ENCODE assay signal across 9 mouse cellular contexts in genomic region chr4:155562725-155563399, GRCm38 (mm10). TPM values are rescaled to one million over a fixed set of nuclear protein-coding genes. Genes with fewer than 3 reads are reported as not detected.
A peak's percentile ranks its signal among the peaks of the same experiment; 100 is the strongest.
DNase-seq lines count a peak whose midpoint lies in the region; ATAC-seq and TF ChIP-seq lines count a peak whose summit lies in the region.
"Had no signal": no experiment of that assay in that cellular context is flagged by ENCODE, and none has a peak within 500 bp of the region (broad histone marks: within the 10 kb centered on the region; RNA-seq: fewer than 3 reads in every experiment).

No protein-coding gene starts in this region.

- peak overlapping the region; percentile 58 for H3K9ac ChIP-seq in limb, embryonic 13.5 days
- H3K9ac ChIP-seq in midbrain, embryonic 15.5 days, result peak overlapping the region; percentile 64; the same call in 1 of the 2 replicates
- peak overlapping the region; percentile 51; the same call in 1 of the 2 replicates for H3K9ac ChIP-seq in stomach, postnatal 0 days (ENCODE audit: low read length)

- H3K27ac ChIP-seq in limb, embryonic 13.5 days, result peak overlapping the region; percentile 88
- H3K27ac ChIP-seq in midbrain, embryonic 15.5 days, result peak overlapping the region; percentile 89
- H3K27ac ChIP-seq in stomach, postnatal 0 days (replicated peaks), result peak overlapping the region; percentile 76

- peak overlapping the region; percentile 65 for H3K4me3 ChIP-seq in limb, embryonic 13.5 days
- peak overlapping the region; percentile 73 for H3K4me3 ChIP-seq in midbrain, embryonic 15.5 days
- peak overlapping the region; percentile 24 for H3K4me3 ChIP-seq in stomach, postnatal 0 days (ENCODE audit: low read depth, low read length)

- peak overlapping the region; percentile 66 for H3K4me2 ChIP-seq in limb, embryonic 13.5 days (replicated peaks)
- H3K4me2 ChIP-seq in midbrain, embryonic 15.5 days, result peak overlapping the region; percentile 83
- peak overlapping the region; percentile 85 for H3K4me2 ChIP-seq in stomach, postnatal 0 days (replicated peaks; ENCODE audit: low read depth)

- H3K9me3 ChIP-seq in limb, embryonic 13.5 days, result no peaks in the 10 kb centered on the region
- no peaks in the 10 kb centered on the region for H3K9me3 ChIP-seq in midbrain, embryonic 15.5 days
- no peaks in the 10 kb centered on the region for H3K9me3 ChIP-seq in stomach, postnatal 0 days (ENCODE audit: control insufficient read depth, low read length)

- TF ChIP-seq EP300 in stomach, postnatal 0 days (optimal IDR thresholded peaks at IDR 0.05), result no peak

- WGBS in limb, embryonic 13.5 days, result 3% methylated on average over 19 of the region's 19 CpGs
- 2% methylated on average over 19 of the region's 19 CpGs for WGBS in midbrain, embryonic 15.5 days
- 2% methylated on average over 18 of the region's 19 CpGs for WGBS in stomach, postnatal 0 days

- peak; percentile 35 for DNase-seq in left cerebral cortex, adult 11 months (ENCODE audit: low spot score)
- DNase-seq in left cerebral cortex, adult 18-20 months (ENCODE audit: low spot score in 2 of 2), result no peak
- peak; percentile 58 for DNase-seq in embryo, embryonic 9.5 days (ENCODE audit: extremely low spot score)
- peak; percentile 98 for DNase-seq in heart, adult 11 months
- peak; percentile 70 for DNase-seq in kidney, adult 11 months
- peak; percentile 61 for DNase-seq in stomach, postnatal 0 days (ENCODE audit: low spot score)

- H3K36me3 ChIP-seq in limb, embryonic 13.5 days, result peaks cover 35% of the 10 kb centered on the region
- peaks cover 24% of the 10 kb centered on the region for H3K36me3 ChIP-seq in midbrain, embryonic 15.5 days (replicated peaks)
- H3K36me3 ChIP-seq in stomach, postnatal 0 days (ENCODE audit: control insufficient read depth, insufficient read depth, low read length), result peaks cover 11% of the 10 kb centered on the region; the same call in 1 of the 2 replicates

- peaks cover 48% of the 10 kb centered on the region for H3K4me1 ChIP-seq in limb, embryonic 13.5 days
- H3K4me1 ChIP-seq in midbrain, embryonic 15.5 days, result peaks cover 29% of the 10 kb centered on the region
- peaks cover 16% of the 10 kb centered on the region; the same call in 1 of the 2 replicates for H3K4me1 ChIP-seq in stomach, postnatal 0 days (replicated peaks; ENCODE audit: control insufficient read depth, insufficient read depth)

- no peak for ATAC-seq in limb, embryonic 13.5 days (ENCODE audit: low FRiP score, low read depth)
- peak; percentile 37 for ATAC-seq in midbrain, embryonic 15.5 days (replicated peaks)
- ATAC-seq in stomach, postnatal 0 days (ENCODE audit: low FRiP score, low TSS enrichment), result no peak

- no peak for TF ChIP-seq CTCF in stomach, postnatal 0 days (IDR thresholded peaks at IDR 0.05; ENCODE audit: low read depth)

- no peaks in the 10 kb centered on the region for H3K27me3 ChIP-seq in limb, embryonic 13.5 days
- H3K27me3 ChIP-seq in midbrain, embryonic 15.5 days (replicated peaks), result no peaks in the 10 kb centered on the region
- no peaks in the 10 kb centered on the region for H3K27me3 ChIP-seq in stomach, postnatal 0 days (ENCODE audit: control insufficient read depth, insufficient read depth, low read length)
- H3K27me3 ChIP-seq: Patski had no signal

RNA-seq across cellular contexts. Expression of gene Nadk, which starts 0.7 kb away (rescaled TPM):
- total RNA-seq in left cerebral cortex, adult 18-20 months (2021), result 10 to 100 TPM; 57.5 to 57.7 TPM
- 88.4 and 96.1 TPM in 2 replicates for polyA plus RNA-seq in limb, embryonic 13.5 days (2015; fragmentation: Nextera tagmentation; extraction: Ambion mirVana)
- 82.9 and 88.7 TPM in 2 replicates for polyA plus RNA-seq in midbrain, embryonic 15.5 days (2015; fragmentation: Nextera tagmentation; extraction: Ambion mirVana)
- polyA plus RNA-seq in stomach, postnatal 0 days (2015; fragmentation: Nextera tagmentation; extraction: Ambion mirVana), result 75.2 and 78.4 TPM in 2 replicates

RNA-seq across cellular contexts. Expression of gene Slc35e2, which starts 38.4 kb away (rescaled TPM):
- 10 to 100 TPM; 47.2 to 48.9 TPM for total RNA-seq in left cerebral cortex, adult 18-20 months (2021)
- 8.5 and 10.1 TPM in 2 replicates for polyA plus RNA-seq in limb, embryonic 13.5 days (2015; fragmentation: Nextera tagmentation; extraction: Ambion mirVana)
- polyA plus RNA-seq in midbrain, embryonic 15.5 days (2015; fragmentation: Nextera tagmentation; extraction: Ambion mirVana), result 15.3 and 17.5 TPM in 2 replicates
- 3.2 and 3.8 TPM in 2 replicates for polyA plus RNA-seq in stomach, postnatal 0 days (2015; fragmentation: Nextera tagmentation; extraction: Ambion mirVana)

Comparison
In these comparisons a context has a peak if more than half of its experiments do, and no peak if none do; other contexts are left out.
1. DNase-seq: peak in left cerebral cortex, adult 11 months (single experiment), embryo, embryonic 9.5 days (single experiment), heart, adult 11 months (single experiment), kidney, adult 11 months (single experiment) and stomach, postnatal 0 days (single experiment); none in left cerebral cortex, adult 18-20 months (0 of 2).
2. Peak in every context shown above with its lines, with median percentiles within 50 percentile points of each other: H3K27ac ChIP-seq, H3K4me2 ChIP-seq, H3K4me3 ChIP-seq and H3K9ac ChIP-seq.